Mouse (Mus musculus) urinary bladder, postnatal 4 days (tissue): ENCODE measurements around the gene Hist1h2ao.
"Not testable (repeated sequence)": the region's sequence is repeated elsewhere in the genome, so short reads cannot be mapped to it uniquely, and the experiment has no call there.

ENCODE experiments used
- DNase-seq, 2 experiments: peaks; one replicate each; pipeline ENCODE4 v3.0.0; 2021 to 2022; ENCODE audit warnings: low spot score in 2 of 2

The Hist1h2ao gene

GRCm38 (mm10) chr13:21810073-21810472 lies at the start of gene Hist1h2ao, which contains the start of gene Hist1h2bq:
Hist1h2ao (plus strand) TSS chr13:21810465.
Hist1h2bq (minus strand) TSS chr13:21810197.
- DNase-seq, result not testable (repeated sequence)

- DNase-seq, result peak; percentile 54 to 66
Observed at GRCm38 (mm10) chr13:21778814-21779766, 31.2 kb upstream of the Hist1h2ao start.

GRCm38 (mm10) chr13:21779767-21780731 lies 30.2 kb upstream of the Hist1h2ao start, which contains the start of gene Hist1h1b:
Hist1h1b (minus strand) TSS chr13:21780625.
- peak; percentile 51 to 63 for DNase-seq

GRCm38 (mm10) chr13:21781021-21781555 lies 29.2 kb upstream of the Hist1h2ao start:
- no peak for DNase-seq

- no peak for DNase-seq
Observed at GRCm38 (mm10) chr13:21781639-21782038, 28.6 kb upstream of the Hist1h2ao start.

GRCm38 (mm10) chr13:21782361-21783254 lies 27.7 kb upstream of the Hist1h2ao start:
- DNase-seq, result not testable (repeated sequence)

- peak in 1 of 2 experiments; percentile 30 for DNase-seq
Observed at GRCm38 (mm10) chr13:21783255-21783617, 27.0 kb upstream of the Hist1h2ao start, which contains the start of gene Hist1h3i. Hist1h3i (minus strand) TSS chr13:21783370.

- DNase-seq, result no peak
Observed at GRCm38 (mm10) chr13:21783734-21784161, 26.5 kb upstream of the Hist1h2ao start.

GRCm38 (mm10) chr13:21784311-21784710 lies 26.0 kb upstream of the Hist1h2ao start:
- no peak for DNase-seq

- DNase-seq, result no peak
Observed at GRCm38 (mm10) chr13:21786189-21786898, 23.9 kb upstream of the Hist1h2ao start.

- peak; percentile 79 to 81 for DNase-seq
Observed at GRCm38 (mm10) chr13:21786899-21787629, 23.2 kb upstream of the Hist1h2ao start, which contains the start of the genes Hist1h2an and Hist1h2bp. Hist1h2an (minus strand) TSS chr13:21787218. Hist1h2bp (plus strand) TSS chr13:21787461.

- DNase-seq, result no peak
Observed at GRCm38 (mm10) chr13:21787760-21788593, 22.3 kb upstream of the Hist1h2ao start.

- DNase-seq, result no peak
Observed at GRCm38 (mm10) chr13:21789925-21790324, 20.3 kb upstream of the Hist1h2ao start.

GRCm38 (mm10) chr13:21790601-21791283 lies 19.5 kb upstream of the Hist1h2ao start:
- no peak for DNase-seq

GRCm38 (mm10) chr13:21795584-21795983 lies 14.7 kb upstream of the Hist1h2ao start:
- DNase-seq, result no peak

GRCm38 (mm10) chr13:21797163-21797562 lies 13.1 kb upstream of the Hist1h2ao start:
- not testable (repeated sequence) for DNase-seq

GRCm38 (mm10) chr13:21803058-21803457 lies 7.2 kb upstream of the Hist1h2ao start:
- DNase-seq, result not testable (repeated sequence)
